23 mouse cellular contexts compared by ENCODE assay signal in the genomic region with DNA sequence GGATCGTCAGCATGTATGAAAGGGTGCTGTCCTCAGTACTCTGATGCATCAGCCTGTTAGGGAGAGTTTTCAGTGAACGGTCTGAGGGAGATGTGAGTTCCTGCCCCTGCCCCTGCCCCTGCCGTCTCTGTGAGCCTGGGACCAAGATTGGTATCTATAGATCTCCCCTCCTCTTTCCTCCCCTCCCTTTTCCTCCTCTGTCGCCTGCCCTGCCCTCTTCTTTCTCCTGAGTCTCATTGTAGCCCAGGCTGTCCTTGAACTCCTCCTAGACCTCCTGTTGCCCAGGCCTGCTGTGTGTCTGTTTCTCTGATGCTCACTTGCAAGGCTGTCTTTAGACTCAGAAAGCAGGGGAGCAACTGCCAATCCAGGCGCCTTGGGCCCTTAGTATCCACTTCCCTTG. TPM values are rescaled to one million over a fixed set of nuclear protein-coding genes. Genes with fewer than 3 reads are reported as not detected.
DNase-seq lines count a peak whose midpoint lies in the region; ATAC-seq and TF ChIP-seq lines count a peak whose summit lies in the region.
"Had no signal": no experiment of that assay in that cellular context is flagged by ENCODE, and none has a peak within 500 bp of the region (broad histone marks: within the 10 kb centered on the region; RNA-seq: fewer than 3 reads in every experiment).

No protein-coding gene starts in this region.

- H3K9me3 ChIP-seq in neural tube, embryonic 13.5 days = no peaks in the 10 kb centered on the region
- no peaks in the 10 kb centered on the region for H3K9me3 ChIP-seq in limb, embryonic 10.5 days (replicated peaks)
- no peaks in the 10 kb centered on the region for H3K9me3 ChIP-seq in hindbrain, embryonic 10.5 days
- H3K9me3 ChIP-seq: embryonic facial prominence, embryonic 13.5 days; forebrain, embryonic 15.5 days; hindbrain, embryonic 12.5 days; liver, embryonic 13.5 days had no signal

- no peak for TF ChIP-seq CTCF in gastrocnemius, adult 2 months (IDR thresholded peaks at IDR 0.05)

- ATAC-seq in neural tube, embryonic 13.5 days (ENCODE audit: low read depth) = no peak
- ATAC-seq: forebrain, embryonic 15.5 days had no signal

- H3K9ac ChIP-seq in neural tube, embryonic 13.5 days = no peak overlapping the region
- H3K9ac ChIP-seq: embryonic facial prominence, embryonic 13.5 days; forebrain, embryonic 15.5 days; hindbrain, embryonic 12.5 days; liver, embryonic 13.5 days; lung, embryonic 14.5 days had no signal

- H3K27me3 ChIP-seq in neural tube, embryonic 13.5 days = peaks cover 12% of the 10 kb centered on the region; the same call in 1 of the 2 replicates
- H3K27me3 ChIP-seq in limb, embryonic 10.5 days (ENCODE audit: low read depth, poor library complexity, severe bottlenecking) = peaks cover 3% of the 10 kb centered on the region; the same call in 1 of the 2 replicates
- H3K27me3 ChIP-seq in hindbrain, embryonic 10.5 days (ENCODE audit: insufficient read depth, poor library complexity, severe bottlenecking) = 0 out of 2 replicates have a peak, but pooled peaks cover 6% of the 10 kb centered on the region
- H3K27me3 ChIP-seq: embryonic facial prominence, embryonic 13.5 days; forebrain, embryonic 15.5 days; liver, embryonic 13.5 days had no signal

- 28% methylated on average over 5 of the region's 5 CpGs for WGBS in neural tube, embryonic 13.5 days
- 37% methylated on average over 5 of the region's 5 CpGs for WGBS in limb, embryonic 10.5 days
- 40% methylated on average over 5 of the region's 5 CpGs for WGBS in hindbrain, embryonic 10.5 days

- no peak for DNase-seq in gastrocnemius, adult 2 months
- no peak for DNase-seq in gastrocnemius, postnatal 36 days
- DNase-seq in neural tube, embryonic 10.5 days (ENCODE audit: extremely low spot score, low spot score) = no peak
- no peak for DNase-seq in limb, embryonic 10.5 days (ENCODE audit: low spot score)
- no peak for DNase-seq in hindbrain, embryonic 10.5 days (ENCODE audit: low spot score)
- no peak for DNase-seq in lung, postnatal 14 days
- no peak for DNase-seq in kidney, postnatal 25 days
- DNase-seq: adrenal gland, adult 8-10 months; cerebellum, adult 9-10 months; heart, postnatal 10 days; kidney, adult 8-10 months; kidney, postnatal 4 days; layer of hippocampus, adult 9-11 months; left cerebral cortex, postnatal 4 days; liver, embryonic 13.5 days; lung, embryonic 14.5 days had no signal

- H3K4me3 ChIP-seq in gastrocnemius, adult 2 months = no peak overlapping the region
- no peak overlapping the region for H3K4me3 ChIP-seq in neural tube, embryonic 13.5 days
- no peak overlapping the region for H3K4me3 ChIP-seq in limb, embryonic 10.5 days
- no peak overlapping the region for H3K4me3 ChIP-seq in hindbrain, embryonic 10.5 days
- H3K4me3 ChIP-seq: embryonic facial prominence, embryonic 13.5 days; forebrain, embryonic 15.5 days; hindbrain, embryonic 12.5 days; left cerebral cortex, adult 2 months; liver, embryonic 13.5 days had no signal

- H3K4me1 ChIP-seq in neural tube, embryonic 13.5 days (replicated peaks) = peaks cover 74% of the 10 kb centered on the region
- peaks cover 86% of the 10 kb centered on the region for H3K4me1 ChIP-seq in limb, embryonic 10.5 days
- peaks cover 80% of the 10 kb centered on the region for H3K4me1 ChIP-seq in hindbrain, embryonic 10.5 days (replicated peaks)

- intact Hi-C loops in gastrocnemius, adult 2 months (cut with DNase I) = loop anchor here (5.0 kb wide), 2 partner anchors 37 to 38 kb away; a partner anchor contains a TSS
- intact Hi-C loops in gastrocnemius, postnatal 36 days (cut with DNase I) = loop anchor here (5.0 kb wide), 2 partner anchors 38 to 42 kb away; a partner anchor contains a TSS

- peak overlapping the region; percentile 71; the same call in 1 of the 2 replicates for H3K27ac ChIP-seq in gastrocnemius, adult 2 months
- H3K27ac ChIP-seq in neural tube, embryonic 13.5 days (replicated peaks) = peak overlapping the region; percentile 24; the same call in 1 of the 2 replicates
- H3K27ac ChIP-seq in limb, embryonic 10.5 days = 0 out of 2 replicates have a peak overlapping the region, but pooled peaks have one; percentile 44
- no peak overlapping the region for H3K27ac ChIP-seq in hindbrain, embryonic 10.5 days
- H3K27ac ChIP-seq: hindbrain, embryonic 12.5 days; left cerebral cortex, adult 2 months; stomach, postnatal 0 days had no signal

- H3K36me3 ChIP-seq in neural tube, embryonic 13.5 days = no peaks in the 10 kb centered on the region
- no peaks in the 10 kb centered on the region for H3K36me3 ChIP-seq in limb, embryonic 10.5 days
- H3K36me3 ChIP-seq in hindbrain, embryonic 10.5 days = 0 out of 2 replicates have a peak, but pooled peaks cover 2% of the 10 kb centered on the region
- H3K36me3 ChIP-seq: embryonic facial prominence, embryonic 13.5 days; forebrain, embryonic 15.5 days; hindbrain, embryonic 12.5 days; liver, embryonic 13.5 days had no signal

- H3K4me2 ChIP-seq in neural tube, embryonic 13.5 days = no peak overlapping the region
- H3K4me2 ChIP-seq: embryonic facial prominence, embryonic 13.5 days; forebrain, embryonic 15.5 days; heart, embryonic 11.5 days; hindbrain, embryonic 12.5 days; lung, embryonic 14.5 days had no signal

RNA-seq across cellular contexts. Expression of a gene that starts 39.6 kb away (rescaled TPM):
- total RNA-seq in gastrocnemius, adult 2 months (2021) = 1 to 10 TPM; 5.1 to 6.4 TPM
- 1 to 10 TPM; 5.2 to 6.3 TPM for total RNA-seq in gastrocnemius, postnatal 36 days (2021)
- polyA plus RNA-seq in neural tube, embryonic 13.5 days (2015; fragmentation: Nextera tagmentation; extraction: Ambion mirVana) = 12.2 and 13.0 TPM in 2 replicates
- 20.3 and 22.3 TPM in 2 replicates for polyA plus RNA-seq in limb, embryonic 10.5 days (2016; fragmentation: Nextera tagmentation; extraction: Ambion mirVana)
- polyA plus RNA-seq in hindbrain, embryonic 10.5 days (2016; fragmentation: Nextera tagmentation; extraction: Ambion mirVana) = 21.2 and 22.7 TPM in 2 replicates
